Mouse (Mus musculus) G1E (cell line): Measurements from ENCODE around the gene Dnah8. TPM values are rescaled to one million over a fixed set of nuclear protein-coding genes. Genes with fewer than 3 reads are reported as not detected.

ENCODE experiments used
- ATAC-seq: 2 replicates; pipeline ENCODE4 v1.8.0; 2016; ENCODE audit warnings: mild to moderate bottlenecking; ENCODE audit not compliant: insufficient number of reproducible peaks, poor library complexity, low FRiP score, severe bottlenecking; ENCODE audit errors: extremely low read depth
- DNase-seq: peaks from one replicate; pipeline ENCODE4 v3.0.0; 2012; ENCODE audit warnings: low spot score
- H3K27me3 ChIP-seq: 2 replicates; pipeline ENCODE4 v1.6.1; 2012; ENCODE audit warnings: mild to moderate bottlenecking, low read length, inconsistent platforms; ENCODE audit not compliant: insufficient read depth
- H3K36me3 ChIP-seq: replicated peaks from 2 replicates; pipeline ENCODE3; 2012; ENCODE audit warnings: mild to moderate bottlenecking, inconsistent platforms
- H3K4me1 ChIP-seq: 2 replicates; pipeline ENCODE4 v1.6.1; 2012; ENCODE audit warnings: low read depth, low read length, inconsistent platforms, mixed read lengths; ENCODE audit not compliant: insufficient read depth
- H3K4me3 ChIP-seq: 2 replicates; pipeline ENCODE4 v1.5.1; 2012; ENCODE audit warnings: low read depth, mild to moderate bottlenecking, inconsistent platforms, low read length, moderate library complexity, mixed read lengths
- H3K9me3 ChIP-seq: replicated peaks from 2 replicates; pipeline ENCODE4 v1.6.1; 2012; ENCODE audit warnings: inconsistent platforms
- CTCF ChIP-seq: IDR thresholded peaks from 2 replicates; pipeline ENCODE4 v1.5.1; 2012; ENCODE audit warnings: low read depth, low read length, inconsistent platforms, mixed read lengths
- GATA1 ChIP-seq: IDR thresholded peaks from 2 replicates; pipeline ENCODE4 v1.6.1; 2012; ENCODE audit warnings: borderline replicate concordance, low read length, inconsistent platforms, mixed read lengths
- GATA2 ChIP-seq: IDR thresholded peaks from 2 replicates; pipeline ENCODE4 v1.6.1; 2012; ENCODE audit warnings: low read depth, low read length, inconsistent platforms, borderline replicate concordance
- POLR2AphosphoS5 ChIP-seq: IDR thresholded peaks from 2 replicates; pipeline ENCODE4 v1.6.1; 2012; ENCODE audit warnings: low read depth, low read length, inconsistent platforms; ENCODE audit not compliant: insufficient replicate concordance
- TAL1 ChIP-seq: conservative IDR thresholded peaks from 2 replicates; pipeline ENCODE4 v1.6.1; 2012; ENCODE audit warnings: low read depth, low read length, inconsistent platforms, mixed read lengths
- polyA plus RNA-seq: library from polyadenylated mRNA; stranded (reverse); fragments of >175 nt; gene quantifications from 2 replicates; pipeline ENCODE4 v1.2.3, GENCODE M21; 2012
- total RNA-seq, 2 experiments: library from RNA; stranded (forward) in 1 of 2; stranded (reverse) in 1 of 2; fragments of 200-1000 nt in 1 of 2; fragments of >200 nt in 1 of 2; fragmentation: Nextera tagmentation in 1 of 2; gene quantifications; 2 replicates each; pipeline ENCODE4 v1.2.3; 2014 to 2017

Dnah8 gene
- total and polyA plus RNA-seq, 3 experiments, result 3.5 to 49.3 (median 42.5) TPM

- Histone ChIP-seq H3K27me3 (no peaks in the 10 kb centered on the region), H3K36me3 (peaks cover 92% of the 10 kb centered on the region), H3K4me1 (peaks cover 7% of the 10 kb centered on the region; the same call in 1 of the 2 replicates), H3K4me3 (no peak overlapping the region), H3K9me3 (peaks cover 4% of the 10 kb centered on the region)
- ATAC-seq (no peak), DNase-seq (no peak)
- TF ChIP-seq GATA1, result no peak
- TF ChIP-seq CTCF, result no peak
- TF ChIP-seq POLR2AphosphoS5, result peak; percentile 73; the same call in 1 of the 2 replicates
Observed at GRCm38 (mm10) chr17:30597786-30598185, 26.4 kb upstream of the Dnah8 start.

GRCm38 (mm10) chr17:30598300-30598699 lies 25.9 kb upstream of the Dnah8 start:
- DNase-seq, result no peak
- Histone ChIP-seq H3K36me3 (peaks cover 92% of the 10 kb centered on the region), H3K9me3 (peaks cover 4% of the 10 kb centered on the region), H3K27me3 (no peaks in the 10 kb centered on the region), H3K4me3 (no peak overlapping the region), H3K4me1 (peaks cover 7% of the 10 kb centered on the region; the same call in 1 of the 2 replicates)
- TF ChIP-seq TAL1 (no peak), POLR2AphosphoS5 (no peak), GATA1 (no peak), CTCF (no peak), GATA2 (no peak)
- ATAC-seq, result no peak

DNA sequence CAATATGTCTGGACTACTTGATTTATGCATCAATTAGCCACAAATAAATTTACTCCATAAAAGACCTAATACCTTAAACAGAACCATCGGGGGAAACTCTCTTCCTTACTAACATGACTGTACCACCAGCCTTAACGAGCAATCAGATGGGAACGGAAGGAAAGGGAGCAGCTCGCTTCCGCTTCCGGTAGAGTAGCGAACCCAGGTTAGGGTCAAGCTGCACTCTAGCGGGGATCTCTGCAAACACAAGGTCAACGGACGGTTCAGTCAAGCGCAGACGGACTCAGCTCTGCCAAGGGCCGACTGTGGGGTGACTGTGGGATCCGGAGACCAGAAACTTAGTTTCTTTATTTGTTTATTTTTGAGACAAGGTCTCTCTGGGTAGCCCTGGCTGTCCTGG lies 22.0 kb upstream of the Dnah8 start:
- TF ChIP-seq CTCF (no peak), POLR2AphosphoS5 (0 out of 2 replicates have a peak, but pooled peaks have one; percentile 7), GATA1 (no peak), TAL1 (no peak)
- no peaks in the 10 kb centered on the region for H3K27me3 ChIP-seq
- H3K4me3 ChIP-seq, result no peak overlapping the region
- DNase-seq, result no peak
- ATAC-seq, result no peak
- peaks cover 98% of the 10 kb centered on the region for H3K36me3 ChIP-seq
- H3K4me1 ChIP-seq, result peaks cover 35% of the 10 kb centered on the region
- peaks cover 4% of the 10 kb centered on the region for H3K9me3 ChIP-seq

DNA sequence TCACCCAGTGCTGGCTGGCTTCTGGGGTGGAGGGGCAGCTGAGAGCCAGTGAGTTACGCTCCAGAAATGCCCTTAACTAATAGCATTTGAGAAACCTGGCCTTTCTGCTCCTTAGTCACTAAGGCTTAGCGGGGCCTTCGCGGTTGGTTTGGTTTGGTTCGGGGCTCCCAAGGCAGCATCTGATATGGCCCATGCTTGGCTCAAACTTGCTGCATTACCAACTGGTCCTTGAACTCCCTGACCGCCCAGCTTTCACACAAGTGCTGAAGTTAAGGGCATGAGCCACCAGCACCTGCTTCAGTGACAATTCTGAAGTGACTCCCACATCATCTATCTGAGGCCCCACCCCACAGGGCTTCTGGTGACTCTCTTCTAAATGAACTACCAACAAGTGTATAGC lies 19.9 kb upstream of the Dnah8 start:
- Histone ChIP-seq H3K4me1 (peaks cover 56% of the 10 kb centered on the region), H3K36me3 (peaks cover 96% of the 10 kb centered on the region), H3K27me3 (no peaks in the 10 kb centered on the region), H3K4me3 (no peak overlapping the region), H3K9me3 (no peaks in the 10 kb centered on the region)
- no peak for ATAC-seq
- no peak for DNase-seq
- TF ChIP-seq GATA1 (no peak), GATA2 (no peak), TAL1 (no peak), POLR2AphosphoS5 (no peak), CTCF (no peak)

DNA sequence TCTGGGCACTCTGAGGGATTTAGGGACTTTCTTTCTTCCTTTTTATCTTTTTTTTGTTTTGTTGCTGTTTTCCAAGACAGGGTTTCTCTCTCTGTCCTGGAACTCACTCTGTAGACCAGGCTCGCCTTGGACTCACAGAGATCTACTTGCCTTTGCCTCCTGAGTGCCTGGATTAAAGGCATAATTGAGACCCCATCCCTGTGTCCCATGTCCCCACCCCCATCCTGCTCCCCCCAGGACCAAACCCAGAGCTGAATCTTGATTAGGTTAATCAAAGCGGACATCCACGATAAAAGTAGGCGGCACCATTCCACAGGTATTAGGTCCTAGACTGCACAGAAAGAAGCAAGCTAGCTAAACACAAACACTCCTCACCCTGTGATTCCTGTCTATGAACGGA lies 19.2 kb upstream of the Dnah8 start:
- Histone ChIP-seq H3K27me3 (no peaks in the 10 kb centered on the region), H3K36me3 (peaks cover 95% of the 10 kb centered on the region), H3K4me3 (no peak overlapping the region), H3K4me1 (peaks cover 63% of the 10 kb centered on the region), H3K9me3 (peaks cover 3% of the 10 kb centered on the region; the same call in 1 of the 2 replicates)
- ATAC-seq (no peak), DNase-seq (no peak)
- TF ChIP-seq POLR2AphosphoS5 (no peak), TAL1 (no peak), CTCF (no peak), GATA1 (no peak), GATA2 (no peak)

DNA sequence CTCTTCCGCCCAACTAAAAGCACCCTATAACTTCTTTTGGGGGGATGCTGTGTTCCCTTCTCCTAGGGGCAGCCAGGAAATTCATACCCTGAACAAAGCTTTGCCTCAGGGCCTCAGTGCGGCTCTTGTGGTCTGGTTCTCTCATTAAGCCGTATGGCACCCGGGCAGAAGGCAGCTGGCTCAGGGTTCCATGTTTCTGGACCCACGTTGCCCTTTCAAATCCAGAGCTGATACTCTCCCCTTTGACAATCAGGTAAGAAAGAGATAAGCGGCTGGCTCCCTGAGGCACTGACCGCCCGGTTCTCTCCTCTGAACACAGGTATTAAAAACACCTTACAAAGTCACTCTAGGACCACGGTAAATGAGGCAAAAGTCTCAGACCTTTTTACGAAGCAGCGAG lies 17.9 kb upstream of the Dnah8 start:
- H3K27me3 ChIP-seq, result no peaks in the 10 kb centered on the region
- peaks cover 74% of the 10 kb centered on the region for H3K4me1 ChIP-seq
- H3K9me3 ChIP-seq, result peaks cover 3% of the 10 kb centered on the region; the same call in 1 of the 2 replicates
- H3K36me3 ChIP-seq, result peaks cover 86% of the 10 kb centered on the region
- no peak for DNase-seq
- TF ChIP-seq POLR2AphosphoS5 (no peak), GATA2 (no peak), CTCF (no peak), GATA1 (no peak), TAL1 (no peak)
- no peak overlapping the region for H3K4me3 ChIP-seq
- no peak for ATAC-seq
